Mouse (Mus musculus): Measurements from ENCODE around the gene Fn3k. TPM values are rescaled to one million over a fixed set of nuclear protein-coding genes. Genes with fewer than 3 reads are reported as not detected.

The Fn3k gene
- total RNA-seq (2017): not detected in 3 replicates

- ATAC-seq (replicated peaks; ENCODE audit: insufficient number of reproducible peaks, low FRiP score, low TSS enrichment, poor library complexity, severe bottlenecking): peak; percentile 93
Measured at GRCm38 (mm10) chr11:121434156-121435155, at the start of gene Fn3k. TSS of gene Fn3k (plus strand) at chr11:121434913.

- ATAC-seq (replicated peaks; ENCODE audit: insufficient number of reproducible peaks, low FRiP score, low TSS enrichment, poor library complexity, severe bottlenecking): no peak
Measured at GRCm38 (mm10) chr11:121387750-121388553, 46.8 kb upstream of the Fn3k start, which contains the start of gene Rab40b. TSS of gene Rab40b (minus strand) at chr11:121388251.

- ATAC-seq (replicated peaks; ENCODE audit: insufficient number of reproducible peaks, low FRiP score, low TSS enrichment, poor library complexity, severe bottlenecking): no peak
Measured at GRCm38 (mm10) chr11:121388554-121388945, 46.2 kb upstream of the Fn3k start.

GRCm38 (mm10) chr11:121390793-121391192 is 43.9 kb upstream of the Fn3k start:
- no peak for ATAC-seq (replicated peaks; ENCODE audit: insufficient number of reproducible peaks, low FRiP score, low TSS enrichment, poor library complexity, severe bottlenecking)

- ATAC-seq (replicated peaks; ENCODE audit: insufficient number of reproducible peaks, low FRiP score, low TSS enrichment, poor library complexity, severe bottlenecking): no peak
Measured at GRCm38 (mm10) chr11:121392405-121392804, 42.3 kb upstream of the Fn3k start.

GRCm38 (mm10) chr11:121407366-121408155 is 27.2 kb upstream of the Fn3k start:
- ATAC-seq (replicated peaks; ENCODE audit: insufficient number of reproducible peaks, low FRiP score, low TSS enrichment, poor library complexity, severe bottlenecking): no peak

GRCm38 (mm10) chr11:121414762-121415161 is 20.0 kb upstream of the Fn3k start:
- no peak for ATAC-seq (replicated peaks; ENCODE audit: insufficient number of reproducible peaks, low FRiP score, low TSS enrichment, poor library complexity, severe bottlenecking)

- ATAC-seq (replicated peaks; ENCODE audit: insufficient number of reproducible peaks, low FRiP score, low TSS enrichment, poor library complexity, severe bottlenecking): no peak
Measured at GRCm38 (mm10) chr11:121415351-121415750, 19.4 kb upstream of the Fn3k start.

GRCm38 (mm10) chr11:121417971-121418370 is 16.7 kb upstream of the Fn3k start:
- ATAC-seq (replicated peaks; ENCODE audit: insufficient number of reproducible peaks, low FRiP score, low TSS enrichment, poor library complexity, severe bottlenecking): no peak

GRCm38 (mm10) chr11:121418932-121419331 is 15.8 kb upstream of the Fn3k start:
- ATAC-seq (replicated peaks; ENCODE audit: insufficient number of reproducible peaks, low FRiP score, low TSS enrichment, poor library complexity, severe bottlenecking): no peak

GRCm38 (mm10) chr11:121420379-121420778 is 14.3 kb upstream of the Fn3k start:
- ATAC-seq (replicated peaks; ENCODE audit: insufficient number of reproducible peaks, low FRiP score, low TSS enrichment, poor library complexity, severe bottlenecking): no peak

- peak; percentile 100 for ATAC-seq (replicated peaks; ENCODE audit: insufficient number of reproducible peaks, low FRiP score, low TSS enrichment, poor library complexity, severe bottlenecking)
Measured at GRCm38 (mm10) chr11:121420830-121421552, 13.7 kb upstream of the Fn3k start, which contains the start of gene Fn3krp. TSS of gene Fn3krp (plus strand) at chr11:121421401.

- ATAC-seq (replicated peaks; ENCODE audit: insufficient number of reproducible peaks, low FRiP score, low TSS enrichment, poor library complexity, severe bottlenecking): peak; percentile 52; the same call in 1 of the 2 replicates
Measured at GRCm38 (mm10) chr11:121421553-121422173, 13.1 kb upstream of the Fn3k start.

- ATAC-seq (replicated peaks; ENCODE audit: insufficient number of reproducible peaks, low FRiP score, low TSS enrichment, poor library complexity, severe bottlenecking): no peak
Measured at GRCm38 (mm10) chr11:121433397-121433796, 1.3 kb upstream of the Fn3k start.

- ATAC-seq (replicated peaks; ENCODE audit: insufficient number of reproducible peaks, low FRiP score, low TSS enrichment, poor library complexity, severe bottlenecking): no peak
Measured at GRCm38 (mm10) chr11:121437236-121437635, 2.5 kb downstream of the Fn3k start.

- no peak for ATAC-seq (replicated peaks; ENCODE audit: insufficient number of reproducible peaks, low FRiP score, low TSS enrichment, poor library complexity, severe bottlenecking)
Measured at GRCm38 (mm10) chr11:121439686-121440292, 5.1 kb downstream of the Fn3k start.

- no peak for ATAC-seq (replicated peaks; ENCODE audit: insufficient number of reproducible peaks, low FRiP score, low TSS enrichment, poor library complexity, severe bottlenecking)
Measured at GRCm38 (mm10) chr11:121441653-121442052, 6.9 kb downstream of the Fn3k start.

Measured in monocyte, adult 5-6 weeks (primary cell).